Mouse (Mus musculus) B cell, adult 2 months (primary cell): Measurements from ENCODE around the gene Abhd14b.
"Not testable (repeated sequence)": the region's sequence is repeated elsewhere in the genome, so short reads cannot be mapped to it uniquely, and the experiment has no call there.

Experiments
- DNase-seq, 2 experiments: peaks; one replicate each; pipeline ENCODE4 v3.0.0; 2022

The Abhd14b gene

DNA sequence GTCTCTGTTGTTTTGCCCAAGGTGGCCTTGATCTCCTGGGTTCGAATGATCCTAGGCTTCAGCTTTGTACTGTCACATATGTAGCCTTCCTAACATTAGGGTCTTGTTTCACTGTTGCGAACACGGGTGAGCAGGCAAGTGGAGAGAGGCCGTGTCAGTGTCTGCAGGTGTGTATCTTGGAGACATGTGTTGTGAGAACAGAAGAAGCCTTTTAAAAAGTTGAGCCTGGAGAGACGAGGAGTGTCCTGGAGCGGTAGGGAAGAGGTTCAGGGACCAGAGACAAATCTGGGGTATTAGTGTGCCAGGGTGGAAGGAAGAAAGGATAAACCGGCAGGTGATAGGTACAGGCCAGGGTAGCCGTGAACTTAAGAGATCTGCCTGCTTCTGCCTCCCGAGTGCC lies 30.8 kb downstream of the Abhd14b start:
- DNase-seq: no peak

DNA sequence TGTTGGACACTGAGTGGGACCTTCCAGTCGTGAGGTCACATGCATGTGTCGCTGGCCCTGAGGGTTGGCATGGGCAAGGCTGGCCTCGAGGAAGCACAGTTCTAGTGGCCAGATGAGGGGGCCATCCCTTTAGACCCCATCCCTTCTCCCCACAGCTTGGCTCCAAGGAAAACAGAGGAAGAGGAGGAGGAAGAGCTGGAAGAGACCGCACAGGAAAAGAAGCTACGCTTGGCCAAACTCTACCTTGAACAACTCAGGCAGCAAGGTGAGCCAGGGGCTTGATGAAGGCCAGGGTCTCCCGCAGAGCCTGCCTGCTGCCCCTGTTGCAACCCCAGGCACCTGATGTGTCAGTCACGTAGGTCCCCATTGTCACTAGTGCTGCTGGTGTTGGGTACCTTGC lies 33.3 kb downstream of the Abhd14b start:
- DNase-seq: no peak

DNA sequence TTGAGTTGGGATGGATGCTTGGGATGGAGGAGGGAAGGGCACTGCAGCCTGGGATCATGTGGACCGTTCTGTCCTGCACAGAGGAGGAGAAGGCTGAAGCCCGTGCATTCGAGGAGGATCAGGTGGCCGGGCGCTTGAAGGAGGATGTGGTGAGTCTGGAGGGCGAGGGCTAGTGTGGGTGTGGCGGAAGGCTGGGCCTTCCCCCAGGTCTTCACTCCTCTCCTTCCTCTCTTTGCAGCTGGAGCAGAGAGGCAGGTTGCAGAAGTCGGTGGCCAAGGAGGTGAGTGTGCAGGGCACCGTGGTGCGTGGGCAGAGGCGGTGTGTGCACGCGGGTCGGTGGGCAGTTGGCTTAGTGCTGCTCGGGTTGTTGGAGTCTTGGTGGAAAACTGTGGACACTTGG lies 33.8 kb downstream of the Abhd14b start:
- no peak for DNase-seq

- no peak for DNase-seq
Observed at GRCm38 (mm10) chr9:106481676-106482075, 34.4 kb downstream of the Abhd14b start.

- DNase-seq: no peak
Observed at GRCm38 (mm10) chr9:106482578-106483115, 35.4 kb downstream of the Abhd14b start.

DNA sequence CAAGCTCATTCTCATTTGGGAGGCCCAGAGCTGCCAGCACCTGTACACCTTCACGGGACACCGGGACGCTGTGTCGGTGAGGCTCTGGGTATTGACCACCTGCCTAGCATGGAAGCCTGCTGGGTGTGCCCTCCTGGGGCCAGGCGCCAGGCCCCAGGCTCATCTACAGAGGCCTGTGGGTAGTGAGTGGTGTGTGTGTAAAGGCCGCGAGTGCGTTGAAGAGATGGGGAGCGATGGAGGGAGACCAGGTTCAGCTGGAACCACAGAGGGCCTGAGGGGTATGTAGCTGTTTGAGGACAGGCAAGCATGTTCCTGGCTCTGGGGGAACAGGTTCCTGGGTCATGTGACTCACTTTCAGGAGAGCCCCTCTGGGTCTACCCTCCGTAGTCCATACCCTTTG lies 35.9 kb downstream of the Abhd14b start:
- no peak for DNase-seq

GRCm38 (mm10) chr9:106483606-106484005 lies 36.3 kb downstream of the Abhd14b start:
- no peak for DNase-seq

DNA sequence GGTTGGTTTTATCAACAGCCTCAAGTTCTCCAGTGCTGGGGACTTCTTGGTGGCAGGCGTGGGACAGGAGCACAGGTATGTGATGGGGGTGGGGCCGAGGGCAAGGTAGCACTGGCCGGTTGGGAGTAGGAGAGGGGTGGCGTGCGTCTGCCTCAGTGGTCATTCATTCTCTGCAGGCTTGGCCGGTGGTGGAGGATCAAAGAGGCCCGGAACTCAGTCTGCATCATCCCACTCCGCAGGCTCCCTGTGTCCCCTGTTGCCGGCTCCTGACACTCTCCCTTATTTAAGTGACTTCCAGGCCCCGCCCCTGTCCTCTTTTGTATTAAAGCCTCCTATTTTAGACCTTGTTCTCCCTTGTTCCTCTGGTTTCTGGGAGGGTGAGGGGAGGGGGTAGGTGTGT lies 37.8 kb downstream of the Abhd14b start:
- DNase-seq: no peak

GRCm38 (mm10) chr9:106487602-106488001 lies 40.3 kb downstream of the Abhd14b start:
- DNase-seq: not testable (repeated sequence)

- DNase-seq: no peak
Observed at GRCm38 (mm10) chr9:106499667-106500066, 52.4 kb downstream of the Abhd14b start, which contains the start of gene Iqcf1. Gene Iqcf1 (plus strand): TSS chr9:106499967.

GRCm38 (mm10) chr9:106501846-106502245 lies 54.6 kb downstream of the Abhd14b start:
- DNase-seq: no peak
